Mouse (Mus musculus) hindbrain, embryonic 14.5 days (tissue): ENCODE data around the gene Dnaja3. TPM values are rescaled to one million over a fixed set of nuclear protein-coding genes. Genes with fewer than 3 reads are reported as not detected.
A peak's percentile ranks its signal among the peaks of the same experiment; 100 is the strongest.

Experiments
- ATAC-seq: fragments of 200-750 bp; cut with Nextera tagmentation; 2 replicates; pipeline ENCODE4 v1.8.0; 2017; ENCODE audit warnings: moderate number of reproducible peaks, mild to moderate bottlenecking, moderate TSS enrichment, moderate library complexity; ENCODE audit not compliant: low FRiP score
- DNase-seq: peaks from one replicate; pipeline ENCODE4 v3.0.0-alpha.2; 2015; ENCODE audit warnings: low spot score
- H3K27ac ChIP-seq: fragments of 300-500 bp; sonication (generic); 2 replicates; pipeline ENCODE4 v1.5.1; 2014; ENCODE audit warnings: mild to moderate bottlenecking, moderate library complexity
- H3K27me3 ChIP-seq: fragments of 300-500 bp; sonication (generic); 2 replicates; pipeline ENCODE4 v1.6.1; 2014; ENCODE audit warnings: mild to moderate bottlenecking, low read length, mixed read lengths; ENCODE audit not compliant: control insufficient read depth, insufficient read depth
- H3K36me3 ChIP-seq: fragments of 300-500 bp; sonication (generic); replicated peaks from 2 replicates; pipeline ENCODE4 v1.6.1; 2014; ENCODE audit not compliant: control insufficient read depth, insufficient read depth
- H3K4me1 ChIP-seq: fragments of 300-500 bp; sonication (generic); replicated peaks from 2 replicates; pipeline ENCODE4 v1.6.1; 2014; ENCODE audit warnings: antibody characterized with exemption, low read length, mixed read lengths; ENCODE audit not compliant: control insufficient read depth, insufficient read depth
- H3K4me2 ChIP-seq: fragments of 300-500 bp; sonication (generic); replicated peaks from 2 replicates; pipeline ENCODE4 v1.6.1; 2014; ENCODE audit warnings: mild to moderate bottlenecking, moderate library complexity
- H3K4me3 ChIP-seq: fragments of 300-500 bp; sonication (generic); replicated peaks from 2 replicates; pipeline ENCODE4 v1.5.1; 2014; ENCODE audit warnings: mild to moderate bottlenecking, low read length
- H3K9ac ChIP-seq: fragments of 300-500 bp; sonication (generic); 2 replicates; pipeline ENCODE4 v1.6.1; 2014
- H3K9me3 ChIP-seq: fragments of 300-500 bp; sonication (generic); 2 replicates; pipeline ENCODE4 v1.6.1; 2016; ENCODE audit warnings: low read length; ENCODE audit not compliant: control insufficient read depth
- WGBS: fragments of 180-500 bp; shearing (Covaris S2); extraction: QIAGEN DNeasy Blood & Tissue Kit; methylation state at CpG from one replicate; pipeline ENCODE4 v1.1.7; 2014; 5-methylcytosine and 5-hydroxymethylcytosine counted together
- polyA plus RNA-seq: library from polyadenylated mRNA; unstranded; fragments of >200 nt; fragmentation: Nextera tagmentation; extraction: Ambion mirVana; gene quantifications from 2 replicates; pipeline ENCODE4 v1.2.1, GENCODE M21; 2014

The Dnaja3 gene
- polyA plus RNA-seq, 1 experiment from 2014 or later, result 54.6 TPM

DNA sequence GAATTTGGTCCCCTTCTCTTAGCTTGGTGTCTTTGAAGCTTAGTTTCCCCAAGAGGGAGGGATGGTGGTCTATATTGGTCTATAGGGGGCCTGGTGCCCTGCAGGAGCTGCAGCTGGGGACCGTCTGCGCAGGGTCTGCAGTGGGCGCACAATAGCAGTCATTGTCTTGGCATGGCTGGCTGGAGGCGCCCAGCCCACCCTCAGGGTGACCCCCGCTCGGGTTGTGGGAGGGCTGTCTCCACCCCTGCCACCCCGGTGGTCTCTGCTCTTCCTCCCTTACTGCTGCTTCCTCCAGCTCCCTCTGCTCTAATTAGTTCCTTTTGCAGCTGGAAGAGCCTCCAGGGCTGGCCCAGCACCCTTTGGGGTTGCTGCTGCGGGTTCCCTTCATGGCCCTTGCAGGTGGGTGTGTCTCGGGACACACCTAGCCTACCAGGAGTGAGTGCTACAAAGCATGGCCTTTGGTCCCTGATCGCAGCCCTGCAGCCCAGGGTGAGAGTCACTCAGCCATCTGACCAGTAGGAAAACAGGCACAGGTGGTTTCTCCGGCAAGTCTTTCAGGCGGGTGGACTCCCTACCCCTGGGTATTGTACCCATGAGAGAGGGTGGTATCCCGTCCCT lies 34.2 kb upstream of the Dnaja3 start:
- no peak overlapping the region for H3K4me3 ChIP-seq
- no peak overlapping the region for H3K9ac ChIP-seq
- ATAC-seq (no peak), DNase-seq (no peak)
- H3K27ac ChIP-seq, result no peak overlapping the region
- H3K27me3 ChIP-seq, result no peaks in the 10 kb centered on the region
- peaks cover 18% of the 10 kb centered on the region; the same call in 1 of the 2 replicates for H3K36me3 ChIP-seq
- H3K4me1 ChIP-seq, result peaks cover 50% of the 10 kb centered on the region
- no peaks in the 10 kb centered on the region for H3K9me3 ChIP-seq
- H3K4me2 ChIP-seq, result no peak overlapping the region
- 48% methylated on average over 13 of the region's 13 CpGs for WGBS

DNA sequence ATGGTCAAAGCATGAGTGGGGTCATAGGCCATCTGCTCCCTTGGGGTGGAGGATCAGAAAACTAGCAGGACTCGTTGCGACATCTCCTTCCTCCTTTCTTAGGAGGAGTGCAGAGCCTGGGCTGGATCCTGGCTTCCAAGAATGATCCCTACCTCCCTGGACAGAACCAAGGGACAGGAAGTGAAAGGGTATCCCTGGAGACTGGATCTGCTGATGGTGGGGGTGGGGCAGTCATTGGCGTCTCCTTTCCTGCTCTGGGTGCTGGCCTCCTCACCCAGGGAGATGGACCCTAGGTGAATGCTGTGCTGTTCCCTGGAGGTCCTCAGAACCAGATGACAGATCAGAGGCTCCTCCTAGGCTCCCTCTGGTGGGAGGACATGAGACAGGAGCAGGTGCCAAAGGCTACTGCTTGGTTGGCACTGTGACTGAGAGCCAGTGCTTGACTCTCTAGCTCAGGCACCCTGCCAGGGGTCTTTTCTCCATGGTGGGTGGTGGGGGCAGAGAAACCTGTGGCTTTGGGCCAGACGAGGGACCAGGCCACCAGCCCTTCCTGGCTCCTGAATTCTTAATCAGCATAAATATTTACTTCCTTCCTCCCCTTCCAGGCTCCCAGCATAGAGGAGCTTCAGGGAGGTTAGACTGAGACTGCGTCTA lies 33.2 kb upstream of the Dnaja3 start:
- Histone ChIP-seq H3K9ac (no peak overlapping the region), H3K4me3 (no peak overlapping the region), H3K4me1 (peaks cover 50% of the 10 kb centered on the region), H3K4me2 (no peak overlapping the region), H3K27me3 (no peaks in the 10 kb centered on the region), H3K36me3 (peaks cover 27% of the 10 kb centered on the region), H3K9me3 (no peaks in the 10 kb centered on the region), H3K27ac (peak overlapping the region; percentile 51)
- WGBS, result 33% methylated on average over 5 of the region's 5 CpGs
- DNase-seq, result no peak
- ATAC-seq, result peak; percentile 25; the same call in 1 of the 2 replicates

DNA sequence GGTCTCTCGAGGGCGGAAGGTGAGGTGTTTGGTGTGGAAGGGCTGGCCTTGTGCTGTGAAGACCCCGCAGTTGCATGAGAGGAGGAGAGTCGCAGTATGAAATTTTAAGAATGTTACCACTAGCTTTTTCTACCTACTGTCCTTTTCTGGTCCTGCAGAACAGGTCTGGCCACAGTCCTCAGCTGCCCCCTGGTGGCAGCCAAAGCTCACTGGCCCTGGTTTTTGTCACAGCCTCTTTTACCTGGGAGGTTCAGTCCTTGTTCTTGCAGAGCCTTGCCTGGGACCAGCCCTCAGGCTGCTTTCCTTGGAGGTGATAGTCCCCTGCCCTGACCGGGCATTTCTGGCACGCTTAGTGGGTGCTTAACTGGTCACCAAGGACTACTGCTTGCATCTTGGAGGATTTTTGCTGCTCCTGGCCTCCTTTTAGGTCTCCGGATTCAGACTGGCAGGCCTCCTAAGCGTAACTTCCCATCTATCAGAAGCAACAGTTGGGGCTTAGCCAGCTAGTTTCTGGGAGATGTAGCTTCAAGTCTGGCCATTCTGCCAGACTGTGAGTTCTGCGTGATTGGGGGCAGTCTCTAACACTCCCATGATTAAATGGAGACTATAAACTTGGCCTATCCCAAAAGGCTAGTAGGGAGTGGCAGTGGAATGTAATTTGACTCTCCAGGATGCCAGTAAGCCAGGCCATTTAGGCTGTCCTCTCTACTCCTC lies 31.8 kb upstream of the Dnaja3 start:
- no peaks in the 10 kb centered on the region for H3K27me3 ChIP-seq
- H3K27ac ChIP-seq, result no peak overlapping the region
- H3K4me1 ChIP-seq, result peaks cover 39% of the 10 kb centered on the region
- no peak overlapping the region for H3K4me3 ChIP-seq
- ATAC-seq (peak; percentile 35; the same call in 1 of the 2 replicates), DNase-seq (peak; percentile 88)
- peaks cover 42% of the 10 kb centered on the region for H3K36me3 ChIP-seq
- H3K4me2 ChIP-seq, result no peak overlapping the region
- H3K9me3 ChIP-seq, result no peaks in the 10 kb centered on the region
- H3K9ac ChIP-seq, result no peak overlapping the region
- 60% methylated on average over 9 of the region's 9 CpGs for WGBS

DNA sequence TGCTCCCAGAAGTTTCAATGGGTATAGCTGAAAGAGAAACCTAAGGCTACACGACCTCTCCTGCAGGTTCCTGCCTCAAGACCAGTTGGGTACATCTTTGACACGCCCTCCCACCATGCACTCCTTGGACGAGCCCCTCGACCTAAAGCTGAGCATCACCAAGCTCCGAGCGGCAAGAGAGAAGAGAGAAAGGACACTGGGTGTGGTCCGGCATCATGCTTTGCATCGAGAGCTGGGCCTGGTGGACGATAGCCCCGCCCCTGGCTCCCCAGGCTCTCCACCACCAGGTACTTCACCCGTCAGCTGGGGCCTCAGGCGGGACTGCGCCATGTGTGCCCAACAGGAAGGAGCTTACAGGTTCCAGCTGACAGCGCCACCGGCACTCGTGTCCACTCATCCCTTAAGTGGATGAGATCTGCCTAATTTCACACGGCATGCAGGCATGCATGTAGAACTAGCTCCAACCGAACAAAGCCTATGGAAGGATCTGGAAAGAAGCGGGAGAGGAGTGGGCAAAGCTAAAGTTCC lies 31.2 kb upstream of the Dnaja3 start:
- WGBS, result 89% methylated on average over 19 of the region's 19 CpGs
- no peak for DNase-seq
- Histone ChIP-seq H3K4me3 (no peak overlapping the region), H3K9me3 (no peaks in the 10 kb centered on the region), H3K27ac (no peak overlapping the region), H3K36me3 (peaks cover 47% of the 10 kb centered on the region), H3K4me2 (no peak overlapping the region), H3K27me3 (no peaks in the 10 kb centered on the region), H3K9ac (no peak overlapping the region), H3K4me1 (peaks cover 33% of the 10 kb centered on the region)
- ATAC-seq, result no peak

DNA sequence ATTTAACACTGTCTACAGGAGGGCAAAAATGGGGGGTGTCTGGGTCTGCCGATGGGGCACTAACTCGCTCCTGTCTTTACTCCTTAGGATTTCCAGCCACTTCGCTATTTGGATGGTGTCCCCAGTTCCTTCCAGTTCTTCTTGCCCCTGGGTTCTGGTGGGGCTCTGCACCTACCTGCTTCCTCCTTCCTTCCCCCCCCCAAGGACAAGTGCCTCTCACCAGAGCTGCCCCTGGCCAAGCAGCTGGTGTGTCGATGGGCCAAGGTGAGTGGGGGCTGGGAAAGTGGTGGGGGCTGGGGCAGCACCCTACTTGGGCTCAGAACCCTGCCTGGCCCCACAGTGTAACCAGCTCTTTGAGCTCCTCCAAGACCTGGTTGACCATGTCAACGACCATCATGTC lies 28.6 kb upstream of the Dnaja3 start:
- Histone ChIP-seq H3K9ac (no peak overlapping the region), H3K27me3 (no peaks in the 10 kb centered on the region), H3K36me3 (peaks cover 73% of the 10 kb centered on the region), H3K27ac (no peak overlapping the region), H3K4me3 (no peak overlapping the region), H3K9me3 (no peaks in the 10 kb centered on the region), H3K4me2 (no peak overlapping the region), H3K4me1 (peaks cover 15% of the 10 kb centered on the region; the same call in 1 of the 2 replicates)
- no peak for DNase-seq
- no peak for ATAC-seq
- WGBS, result 92% methylated on average over 5 of the region's 5 CpGs

DNA sequence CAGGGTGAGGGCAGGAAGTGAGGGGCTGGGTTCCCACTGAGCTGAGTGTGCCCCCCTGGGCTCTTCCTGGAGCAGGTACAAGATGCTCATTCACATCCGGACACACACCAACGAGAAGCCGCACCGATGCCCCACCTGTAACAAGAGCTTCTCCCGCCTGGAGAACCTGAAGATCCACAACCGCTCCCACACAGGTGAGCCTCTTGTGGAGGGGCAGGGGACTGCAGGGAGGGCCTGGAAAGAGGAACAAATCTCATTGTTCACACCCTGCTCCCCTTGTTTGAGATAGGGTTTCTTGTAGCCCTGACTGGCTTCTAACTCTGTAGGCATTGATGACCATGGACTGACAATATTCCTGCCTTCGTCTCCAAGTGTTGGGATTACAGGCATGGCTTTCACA lies 28.1 kb upstream of the Dnaja3 start:
- no peaks in the 10 kb centered on the region for H3K27me3 ChIP-seq
- peaks cover 78% of the 10 kb centered on the region for H3K36me3 ChIP-seq
- no peak overlapping the region for H3K4me3 ChIP-seq
- 96% methylated on average over 7 of the region's 7 CpGs for WGBS
- H3K9me3 ChIP-seq, result no peaks in the 10 kb centered on the region
- no peak overlapping the region for H3K27ac ChIP-seq
- no peak overlapping the region for H3K4me2 ChIP-seq
- DNase-seq, result no peak
- H3K9ac ChIP-seq, result no peak overlapping the region
- peaks cover 11% of the 10 kb centered on the region; the same call in 1 of the 2 replicates for H3K4me1 ChIP-seq
- no peak for ATAC-seq

DNA sequence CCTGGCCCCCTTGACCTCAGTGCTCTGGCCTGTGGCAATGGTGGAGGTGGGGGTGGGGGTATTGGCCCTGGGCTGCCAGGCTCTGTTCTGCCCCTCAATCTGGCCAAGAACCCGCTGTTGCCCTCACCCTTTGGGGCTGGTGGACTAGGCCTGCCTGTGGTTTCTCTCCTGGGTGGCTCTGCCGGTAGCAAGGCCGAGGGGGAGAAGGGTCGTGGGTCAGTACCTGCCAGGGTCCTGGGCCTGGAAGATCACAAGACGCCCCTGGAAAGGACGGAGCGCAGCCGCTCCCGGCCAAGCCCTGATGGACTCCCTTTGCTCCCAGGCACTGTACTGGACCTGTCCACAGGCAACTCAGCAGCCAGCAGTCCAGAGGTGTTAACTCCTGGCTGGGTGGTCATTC lies 26.1 kb upstream of the Dnaja3 start:
- Histone ChIP-seq H3K27ac (no peak overlapping the region), H3K4me2 (no peak overlapping the region), H3K4me1 (no peaks in the 10 kb centered on the region), H3K9me3 (no peaks in the 10 kb centered on the region), H3K36me3 (peaks cover 88% of the 10 kb centered on the region), H3K27me3 (no peaks in the 10 kb centered on the region), H3K4me3 (no peak overlapping the region), H3K9ac (no peak overlapping the region)
- WGBS, result 97% methylated on average over 9 of the region's 9 CpGs
- DNase-seq (no peak), ATAC-seq (no peak)

DNA sequence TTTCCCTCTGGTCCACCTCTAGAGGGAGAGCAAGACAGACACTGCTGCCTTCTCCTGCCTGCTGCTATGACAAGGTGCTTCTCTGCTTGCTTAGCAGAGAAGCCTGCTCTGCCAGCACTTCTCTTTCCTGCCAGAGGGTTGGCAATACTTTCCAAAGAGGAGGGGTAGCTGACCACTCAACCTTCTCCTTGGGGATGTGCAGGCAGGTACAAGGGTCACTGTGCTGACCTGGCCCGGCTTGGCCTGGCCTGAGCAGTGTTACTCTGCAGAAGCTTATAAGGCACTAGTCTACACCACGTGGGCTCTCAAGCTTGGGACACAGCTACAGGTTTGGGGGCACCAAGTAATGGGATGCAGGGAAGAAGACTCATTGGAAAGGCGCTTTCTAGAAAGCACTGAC lies 25.1 kb upstream of the Dnaja3 start:
- H3K9ac ChIP-seq, result no peak overlapping the region
- peaks cover 87% of the 10 kb centered on the region for H3K36me3 ChIP-seq
- ATAC-seq, result no peak
- no peak overlapping the region for H3K27ac ChIP-seq
- no peaks in the 10 kb centered on the region for H3K4me1 ChIP-seq
- DNase-seq, result no peak
- no peaks in the 10 kb centered on the region for H3K27me3 ChIP-seq
- WGBS, result 94% methylated on average over 3 of the region's 3 CpGs
- no peak overlapping the region for H3K4me2 ChIP-seq
- no peak overlapping the region for H3K4me3 ChIP-seq
- no peaks in the 10 kb centered on the region for H3K9me3 ChIP-seq

DNA sequence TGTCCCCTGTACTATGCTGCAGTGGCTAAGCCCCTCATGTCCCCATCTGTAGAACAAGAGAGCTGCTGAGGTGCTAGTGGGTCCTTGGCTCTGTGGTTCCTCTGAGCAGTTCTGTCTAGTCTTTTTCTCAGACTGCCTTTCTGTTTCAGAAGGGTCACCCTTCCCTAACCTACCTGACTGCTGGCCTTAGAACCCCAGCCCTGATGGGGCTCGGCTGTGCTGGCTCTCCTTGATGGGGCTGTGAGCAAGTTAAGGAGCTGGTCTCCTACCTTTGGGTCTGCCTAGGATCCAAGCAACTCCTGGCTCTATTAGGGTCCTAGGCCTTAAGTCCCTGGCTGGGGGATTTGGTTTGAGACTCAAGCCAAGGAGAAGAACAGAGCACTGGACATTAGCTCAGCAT lies 24.5 kb upstream of the Dnaja3 start:
- 95% methylated on average over 1 of the region's 1 CpGs for WGBS
- H3K9me3 ChIP-seq, result no peaks in the 10 kb centered on the region
- no peak overlapping the region for H3K4me2 ChIP-seq
- H3K27ac ChIP-seq, result no peak overlapping the region
- DNase-seq (no peak), ATAC-seq (no peak)
- H3K4me1 ChIP-seq, result no peaks in the 10 kb centered on the region
- no peaks in the 10 kb centered on the region for H3K27me3 ChIP-seq
- H3K36me3 ChIP-seq, result peaks cover 81% of the 10 kb centered on the region
- H3K4me3 ChIP-seq, result no peak overlapping the region
- no peak overlapping the region for H3K9ac ChIP-seq
